Mouse (Mus musculus) forebrain, embryonic 13.5 days (tissue): ENCODE results near the gene Timm10b. TPM values are rescaled to one million over a fixed set of nuclear protein-coding genes. Genes with fewer than 3 reads are reported as not detected.

Experiments used
- ATAC-seq: fragments of 200-750 bp; cut with Nextera tagmentation; 2 replicates; pipeline ENCODE4 v1.8.0; 2017
- H3K27ac ChIP-seq: fragments of 300-500 bp; sonication (generic); 2 replicates; pipeline ENCODE4 v1.5.1; 2015; ENCODE audit warnings: inconsistent platforms, mild to moderate bottlenecking, moderate library complexity
- H3K27me3 ChIP-seq: fragments of 300-500 bp; sonication (generic); 2 replicates; pipeline ENCODE4 v1.6.1; 2015; ENCODE audit warnings: mild to moderate bottlenecking, inconsistent platforms
- H3K36me3 ChIP-seq: fragments of 300-500 bp; sonication (generic); 2 replicates; pipeline ENCODE4 v1.6.1; 2015; ENCODE audit warnings: mild to moderate bottlenecking, inconsistent platforms; ENCODE audit not compliant: poor library complexity, severe bottlenecking
- H3K4me1 ChIP-seq: fragments of 300-500 bp; sonication (generic); 2 replicates; pipeline ENCODE4 v1.6.1; 2015; ENCODE audit warnings: inconsistent platforms
- H3K4me2 ChIP-seq: fragments of 300-500 bp; sonication (generic); 2 replicates; pipeline ENCODE4 v1.6.1; 2015; ENCODE audit warnings: inconsistent platforms, mild to moderate bottlenecking, moderate library complexity
- H3K4me3 ChIP-seq: fragments of 300-500 bp; sonication (generic); 2 replicates; pipeline ENCODE4 v1.5.1; 2015; ENCODE audit warnings: mild to moderate bottlenecking, inconsistent platforms
- H3K9ac ChIP-seq: fragments of 300-500 bp; sonication (generic); 2 replicates; pipeline ENCODE4 v1.6.1; 2015; ENCODE audit warnings: mild to moderate bottlenecking, inconsistent platforms
- H3K9me3 ChIP-seq: fragments of 300-500 bp; sonication (generic); replicated peaks from 2 replicates; pipeline ENCODE4 v1.6.1; 2016; ENCODE audit warnings: inconsistent platforms
- WGBS: fragments of 180-500 bp; shearing (Covaris S2); methylation state at CpG from one replicate; pipeline ENCODE4 v1.1.7; 2015; 5-methylcytosine and 5-hydroxymethylcytosine counted together
- polyA plus RNA-seq: library from polyadenylated mRNA; unstranded; fragments of >200 nt; fragmentation: Nextera tagmentation; extraction: Ambion mirVana; gene quantifications from 2 replicates; pipeline ENCODE4 v1.2.1, GENCODE M21; 2015

Gene Timm10b
- polyA plus RNA-seq, 1 experiment from 2014 or later, result 154 TPM

- 87% methylated on average over 6 of the region's 6 CpGs for WGBS
- H3K4me1 ChIP-seq, result peaks cover 19% of the 10 kb centered on the region
- H3K9me3 ChIP-seq, result no peaks in the 10 kb centered on the region
- no peak overlapping the region for H3K9ac ChIP-seq
- peaks cover 50% of the 10 kb centered on the region for H3K36me3 ChIP-seq
- no peak overlapping the region for H3K4me3 ChIP-seq
- no peak overlapping the region for H3K27ac ChIP-seq
- no peak for ATAC-seq
- no peak overlapping the region for H3K4me2 ChIP-seq
- H3K27me3 ChIP-seq, result no peaks in the 10 kb centered on the region
These were observed 14.5 kb upstream of the Timm10b start for GRCm38 (mm10) chr7:105625397-105625796.

GRCm38 (mm10) chr7:105628633-105629032, 11.2 kb upstream of the Timm10b start:
- Histone ChIP-seq H3K9me3 (no peaks in the 10 kb centered on the region), H3K4me3 (no peak overlapping the region), H3K9ac (no peak overlapping the region), H3K36me3 (peaks cover 18% of the 10 kb centered on the region), H3K4me1 (peaks cover 36% of the 10 kb centered on the region), H3K4me2 (no peak overlapping the region), H3K27me3 (no peaks in the 10 kb centered on the region), H3K27ac (peak overlapping the region; percentile 61)
- 19% methylated on average over 3 of the region's 3 CpGs for WGBS
- peak; percentile 20; the same call in 1 of the 2 replicates for ATAC-seq

- no peak for ATAC-seq
- Histone ChIP-seq H3K27me3 (no peaks in the 10 kb centered on the region), H3K4me1 (peaks cover 47% of the 10 kb centered on the region), H3K9me3 (no peaks in the 10 kb centered on the region), H3K9ac (peak overlapping the region; percentile 87), H3K36me3 (peaks cover 23% of the 10 kb centered on the region), H3K4me3 (peak overlapping the region; percentile 85), H3K27ac (peak overlapping the region; percentile 44), H3K4me2 (peak overlapping the region; percentile 82)
- 11% methylated on average over 4 of the region's 4 CpGs for WGBS
These were observed 7.3 kb upstream of the Timm10b start for GRCm38 (mm10) chr7:105632551-105632972.

DNA sequence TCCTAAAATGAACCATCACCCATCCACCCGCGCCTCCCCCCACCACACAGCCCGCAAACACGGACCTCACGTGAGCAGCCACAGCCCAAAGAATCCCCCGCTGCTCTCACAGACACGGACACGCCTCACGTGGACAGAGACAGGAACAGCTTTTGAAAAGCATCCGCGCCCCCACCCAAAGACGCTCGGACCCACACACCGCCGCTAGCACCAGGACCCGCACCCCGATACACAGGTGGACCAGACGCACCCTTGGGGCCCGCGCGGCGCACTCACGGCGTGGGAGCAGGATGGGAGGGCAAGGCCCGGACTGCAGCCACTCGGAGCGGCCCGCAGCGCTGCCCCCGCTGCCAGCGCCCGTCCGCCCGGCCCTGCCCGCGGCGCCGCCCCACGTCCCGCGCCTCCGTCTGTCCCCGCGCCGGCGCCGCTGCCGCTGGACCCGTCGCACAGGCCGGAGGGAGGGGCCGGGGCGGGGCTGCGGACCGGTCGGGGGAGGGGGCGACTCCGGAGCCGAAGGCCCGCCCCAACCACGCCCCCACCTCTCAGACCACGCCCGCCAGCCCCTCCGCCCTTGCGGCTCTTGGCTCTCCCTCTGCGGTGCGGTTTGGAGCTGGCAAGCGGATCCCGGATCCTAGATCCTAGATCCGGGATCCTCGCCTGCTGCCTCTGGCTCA, 6.6 kb upstream of the Timm10b start, which contains the start of gene Trim3:
Trim3 (minus strand) TSS at position 445 of the 674 bp plus-strand sequence.
- ATAC-seq, result peak; percentile 89
- H3K4me1 ChIP-seq, result peaks cover 44% of the 10 kb centered on the region
- WGBS, result under 1% methylated on average over 38 of the region's 71 CpGs
- H3K27ac ChIP-seq, result peak within 1 kb of the TSS; percentile 75
- peak within 1 kb of the TSS; percentile 85 for H3K4me3 ChIP-seq
- H3K9ac ChIP-seq, result peak within 1 kb of the TSS; percentile 87
- H3K36me3 ChIP-seq, result peaks cover 30% of the 10 kb centered on the region
- H3K9me3 ChIP-seq, result no peaks in the 10 kb centered on the region
- peak within 1 kb of the TSS; percentile 82 for H3K4me2 ChIP-seq
- no peaks in the 10 kb centered on the region for H3K27me3 ChIP-seq

- H3K27me3 ChIP-seq, result no peaks in the 10 kb centered on the region
- peak overlapping the region; percentile 87 for H3K9ac ChIP-seq
- H3K27ac ChIP-seq, result peak overlapping the region; percentile 75
- WGBS, result 5% methylated on average over 10 of the region's 10 CpGs
- ATAC-seq, result no peak
- peaks cover 39% of the 10 kb centered on the region for H3K4me1 ChIP-seq
- peak overlapping the region; percentile 82 for H3K4me2 ChIP-seq
- H3K9me3 ChIP-seq, result no peaks in the 10 kb centered on the region
- H3K4me3 ChIP-seq, result peak overlapping the region; percentile 85
- H3K36me3 ChIP-seq, result peaks cover 32% of the 10 kb centered on the region
These were observed 6.1 kb upstream of the Timm10b start for GRCm38 (mm10) chr7:105633801-105634135.

GRCm38 (mm10) chr7:105634272-105634920, 5.5 kb upstream of the Timm10b start:
- H3K9ac ChIP-seq, result peak overlapping the region; percentile 87; the same call in 1 of the 2 replicates

DNA sequence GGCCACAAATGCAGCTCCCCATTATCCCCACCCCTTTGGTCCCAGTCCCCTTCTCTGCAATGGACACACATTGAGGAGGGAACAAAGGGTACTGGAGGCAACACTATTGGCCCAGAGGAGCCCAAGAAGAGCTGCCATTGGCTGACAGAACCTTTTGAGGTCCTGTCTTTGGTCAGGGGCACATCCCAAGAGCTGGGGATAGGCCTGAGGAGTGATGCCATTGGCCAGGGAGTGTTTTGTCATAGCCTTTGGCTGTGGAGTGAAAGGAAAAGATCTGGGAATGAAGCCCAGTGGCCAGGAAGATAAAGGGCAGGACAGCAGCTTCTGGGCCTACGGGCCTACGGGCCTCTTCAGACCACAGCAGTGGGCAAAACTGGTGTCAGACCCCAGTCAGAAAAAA, 4.1 kb upstream of the Timm10b start:
- H3K27me3 ChIP-seq, result no peaks in the 10 kb centered on the region
- no peak overlapping the region for H3K27ac ChIP-seq
- H3K9me3 ChIP-seq, result no peaks in the 10 kb centered on the region
- H3K4me3 ChIP-seq, result no peak overlapping the region
- H3K4me1 ChIP-seq, result peaks cover 37% of the 10 kb centered on the region
- no peak for ATAC-seq
- peaks cover 32% of the 10 kb centered on the region for H3K36me3 ChIP-seq
- WGBS, result 90% methylated on average over 2 of the region's 2 CpGs
- H3K4me2 ChIP-seq, result no peak overlapping the region
- H3K9ac ChIP-seq, result 0 out of 2 replicates have a peak overlapping the region, but pooled peaks have one; percentile 5

More at GRCm38 (mm10) chr7:105634272-105634920, 5.5 kb upstream of the Timm10b start:
- Histone ChIP-seq H3K36me3 (peaks cover 32% of the 10 kb centered on the region), H3K9me3 (no peaks in the 10 kb centered on the region), H3K27me3 (no peaks in the 10 kb centered on the region), H3K4me2 (peak overlapping the region; percentile 82), H3K27ac (no peak overlapping the region), H3K4me1 (peaks cover 37% of the 10 kb centered on the region), H3K4me3 (peak overlapping the region; percentile 85)
- ATAC-seq, result no peak
- WGBS, result 37% methylated on average over 9 of the region's 9 CpGs

GRCm38 (mm10) chr7:105638776-105639175, 1.1 kb upstream of the Timm10b start:
- no peak for ATAC-seq
- H3K4me2 ChIP-seq, result no peak overlapping the region
- 95% methylated on average over 6 of the region's 6 CpGs for WGBS
- H3K36me3 ChIP-seq, result peaks cover 35% of the 10 kb centered on the region
- H3K9me3 ChIP-seq, result no peaks in the 10 kb centered on the region
- H3K27ac ChIP-seq, result no peak overlapping the region
- H3K27me3 ChIP-seq, result no peaks in the 10 kb centered on the region
- no peak overlapping the region for H3K4me3 ChIP-seq
- H3K4me1 ChIP-seq, result peaks cover 32% of the 10 kb centered on the region
- no peak overlapping the region for H3K9ac ChIP-seq

- Histone ChIP-seq H3K4me3 (peak overlapping the region; percentile 74), H3K27me3 (no peaks in the 10 kb centered on the region), H3K9me3 (no peaks in the 10 kb centered on the region), H3K4me2 (peak overlapping the region; percentile 98), H3K36me3 (peaks cover 36% of the 10 kb centered on the region), H3K27ac (no peak overlapping the region), H3K4me1 (peaks cover 26% of the 10 kb centered on the region), H3K9ac (peak overlapping the region; percentile 92)
- no peak for ATAC-seq
- 78% methylated on average over 9 of the region's 9 CpGs for WGBS
These were observed 552 bp upstream of the Timm10b start for GRCm38 (mm10) chr7:105639304-105639703.

- WGBS, result under 1% methylated on average over 45 of the region's 45 CpGs
These were observed 507 bp downstream of the Timm10b start, which contains the start of the genes Arfip2 and Gm45799 for GRCm38 (mm10) chr7:105640233-105640893. Arfip2 (minus strand) TSS chr7:105640416. Gm45799 (plus strand) TSS chr7:105640552.

GRCm38 (mm10) chr7:105640894-105641255, 1.0 kb downstream of the Timm10b start:
- H3K9me3 ChIP-seq, result no peaks in the 10 kb centered on the region
- peaks cover 22% of the 10 kb centered on the region for H3K4me1 ChIP-seq
- peak overlapping the region; percentile 74 for H3K4me3 ChIP-seq
- peak overlapping the region; percentile 75 for H3K27ac ChIP-seq
- ATAC-seq, result no peak
- H3K27me3 ChIP-seq, result no peaks in the 10 kb centered on the region
- WGBS, result 0% methylated on average over 18 of the region's 18 CpGs
- H3K9ac ChIP-seq, result peak overlapping the region; percentile 92
- H3K36me3 ChIP-seq, result peaks cover 34% of the 10 kb centered on the region
- peak overlapping the region; percentile 98 for H3K4me2 ChIP-seq

More at GRCm38 (mm10) chr7:105640233-105640893, 507 bp downstream of the Timm10b start, which contains the start of the genes Arfip2 and Gm45799:
- H3K9me3 ChIP-seq, result no peaks in the 10 kb centered on the region
- H3K9ac ChIP-seq, result peak within 1 kb of the TSS; percentile 92
- H3K4me3 ChIP-seq, result peak within 1 kb of the TSS; percentile 74
- peak; percentile 97 for ATAC-seq
- H3K4me2 ChIP-seq, result peak within 1 kb of the TSS; percentile 98
- peaks cover 22% of the 10 kb centered on the region for H3K4me1 ChIP-seq
- no peaks in the 10 kb centered on the region for H3K27me3 ChIP-seq
- peaks cover 39% of the 10 kb centered on the region for H3K36me3 ChIP-seq
- H3K27ac ChIP-seq, result peak within 1 kb of the TSS; percentile 75

DNA sequence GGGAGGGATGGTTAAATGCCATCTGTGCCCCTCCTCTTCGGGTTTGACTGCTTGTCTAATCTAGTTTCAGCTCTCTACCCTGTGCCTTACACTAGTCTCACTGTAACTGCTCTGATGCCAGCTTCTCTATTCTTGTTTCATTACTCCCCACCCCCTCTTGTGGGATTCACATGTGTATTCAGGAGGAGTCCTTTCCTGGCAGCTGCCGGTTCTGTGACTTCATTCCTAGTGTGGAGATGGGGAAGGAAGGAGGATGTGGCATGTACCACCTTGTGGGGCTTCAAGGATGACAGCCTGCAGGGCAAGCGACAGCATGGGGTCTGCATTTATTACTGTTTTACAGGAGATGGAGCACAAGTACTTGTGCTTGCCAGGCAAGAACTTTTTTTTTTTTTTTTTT, 2.1 kb downstream of the Timm10b start:
- 82% methylated on average over 3 of the region's 3 CpGs for WGBS
- Histone ChIP-seq H3K27ac (no peak overlapping the region), H3K4me3 (no peak overlapping the region), H3K27me3 (no peaks in the 10 kb centered on the region), H3K9me3 (no peaks in the 10 kb centered on the region), H3K36me3 (peaks cover 23% of the 10 kb centered on the region), H3K4me1 (peaks cover 22% of the 10 kb centered on the region), H3K4me2 (peak overlapping the region; percentile 98; the same call in 1 of the 2 replicates), H3K9ac (0 out of 2 replicates have a peak overlapping the region, but pooled peaks have one; percentile 92)
- ATAC-seq, result no peak
